Mouse (Mus musculus) large intestine, adult 2 months (tissue): ENCODE data around the gene Mb. TPM values are rescaled to one million over a fixed set of nuclear protein-coding genes. Genes with fewer than 3 reads are reported as not detected.

ENCODE experiments used
- DNase-seq: peaks from one replicate; pipeline ENCODE4 v3.0.0-alpha.2; 2012; ENCODE audit warnings: low read depth, low spot score
- WGBS: fragments of 180-500 bp; shearing (Covaris S2); methylation state at CpG from one replicate; pipeline ENCODE4 v1.1.7; 2018; 5-methylcytosine and 5-hydroxymethylcytosine counted together
- polyA plus RNA-seq: library from polyadenylated mRNA; depleted of rRNA; stranded (reverse); fragments of >200 nt; gene quantifications from 2 replicates; pipeline ENCODE4 v1.2.3, GENCODE M21; 2012

Gene Mb
- polyA plus RNA-seq, 1 experiment = 0.60 TPM

- no peak for DNase-seq
- WGBS = 85% methylated on average over 3 of the region's 3 CpGs
Observed at GRCm38 (mm10) chr15:77031271-77031670, 19.2 kb downstream of the Mb start.

- 34% methylated on average over 7 of the region's 7 CpGs for WGBS
- DNase-seq = no peak
Observed at GRCm38 (mm10) chr15:77029331-77029991, 21.0 kb downstream of the Mb start.

- 74% methylated on average over 6 of the region's 6 CpGs for WGBS
- no peak for DNase-seq
Observed at GRCm38 (mm10) chr15:77027675-77028074, 22.8 kb downstream of the Mb start.

GRCm38 (mm10) chr15:77027117-77027516, 23.4 kb downstream of the Mb start:
- WGBS = 92% methylated on average over 3 of the region's 3 CpGs
- DNase-seq = no peak

GRCm38 (mm10) chr15:77025884-77026583, 24.4 kb downstream of the Mb start:
- DNase-seq = no peak
- 67% methylated on average over 5 of the region's 5 CpGs for WGBS

- 68% methylated on average over 5 of the region's 5 CpGs for WGBS
- no peak for DNase-seq
Observed at GRCm38 (mm10) chr15:77022401-77022957, 28.0 kb downstream of the Mb start.

- 88% methylated on average over 4 of the region's 4 CpGs for WGBS
- DNase-seq = no peak
Observed at GRCm38 (mm10) chr15:77021851-77022250, 28.6 kb downstream of the Mb start.

- WGBS = 94% methylated on average over 3 of the region's 3 CpGs
- no peak for DNase-seq
Observed at GRCm38 (mm10) chr15:77021056-77021455, 29.4 kb downstream of the Mb start.

GRCm38 (mm10) chr15:77020136-77020535, 30.3 kb downstream of the Mb start:
- WGBS = 78% methylated on average over 4 of the region's 4 CpGs
- no peak for DNase-seq

- DNase-seq = no peak
- 62% methylated on average over 7 of the region's 7 CpGs for WGBS
Observed at GRCm38 (mm10) chr15:77019533-77019932, 30.9 kb downstream of the Mb start.

- WGBS = 50% methylated on average over 6 of the region's 6 CpGs
- DNase-seq = no peak
Observed at GRCm38 (mm10) chr15:77018740-77019340, 31.6 kb downstream of the Mb start.

GRCm38 (mm10) chr15:77017897-77018296, 32.6 kb downstream of the Mb start:
- no peak for DNase-seq

- 95% methylated on average over 6 of the region's 6 CpGs for WGBS
- DNase-seq = no peak
Observed at GRCm38 (mm10) chr15:77016509-77016908, 34.0 kb downstream of the Mb start.

- 69% methylated on average over 4 of the region's 4 CpGs for WGBS
- DNase-seq = no peak
Observed at GRCm38 (mm10) chr15:77014985-77015384, 35.5 kb downstream of the Mb start.

- no peak for DNase-seq
- WGBS = 56% methylated on average over 6 of the region's 6 CpGs
Observed at GRCm38 (mm10) chr15:77014431-77014830, 36.0 kb downstream of the Mb start.

- no peak for DNase-seq
- WGBS = 18% methylated on average over 15 of the region's 15 CpGs
Observed at GRCm38 (mm10) chr15:77013753-77014241, 36.7 kb downstream of the Mb start.

- no peak for DNase-seq
- 81% methylated on average over 6 of the region's 6 CpGs for WGBS
Observed at GRCm38 (mm10) chr15:77008851-77009250, 41.6 kb downstream of the Mb start.

- 2% methylated on average over 3 of the region's 3 CpGs for WGBS
- peak; percentile 44 for DNase-seq
Observed at GRCm38 (mm10) chr15:77003868-77004215, 46.6 kb downstream of the Mb start.

GRCm38 (mm10) chr15:77003173-77003867, 47.1 kb downstream of the Mb start:
- DNase-seq = no peak
- 84% methylated on average over 3 of the region's 3 CpGs for whole genome bisulfite sequencing
